Mouse (Mus musculus) kidney, adult 2 months (tissue): Measurements from ENCODE around the gene Lamc2.

Experiments
- CTCF ChIP-seq: fragments of 200-500 bp; conservative IDR thresholded peaks from 2 replicates; pipeline ENCODE4 v1.5.1; 2011; ENCODE audit warnings: low read depth, mild to moderate bottlenecking, control low read depth, low read length, moderate library complexity, mixed read lengths; ENCODE audit not compliant: insufficient read depth, insufficient read length
- POLR2A ChIP-seq: fragments of 200-500 bp; IDR thresholded peaks from one replicate; pipeline ENCODE4 v1.6.1; 2011; ENCODE audit warnings: low read depth, low read length, control low read depth

- TF ChIP-seq POLR2A: no peak
- TF ChIP-seq CTCF: no peak
These were observed 6.1 kb upstream of the Lamc2 start for GRCm38 (mm10) chr1:153192379-153192778.
